8 mouse cellular contexts compared by ENCODE assay signal in the genomic region with DNA sequence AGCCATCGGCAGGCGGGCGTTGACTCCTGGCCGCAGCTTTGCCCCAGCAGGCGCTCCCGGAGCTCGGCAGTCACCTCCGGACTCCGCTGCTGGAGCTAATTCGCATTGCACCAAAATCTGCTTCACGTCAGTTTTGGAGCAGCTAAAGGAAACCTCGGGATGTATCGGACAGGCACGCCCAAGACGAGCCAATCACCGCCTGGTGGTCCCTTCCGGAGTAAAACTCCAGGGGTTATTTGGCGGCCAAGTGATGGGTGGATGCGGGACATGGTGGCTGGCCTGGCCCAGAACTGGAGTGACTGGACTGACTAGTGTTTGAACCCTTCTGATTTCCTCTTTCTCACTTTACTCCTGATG. TPM values are rescaled to one million over a fixed set of nuclear protein-coding genes. Genes with fewer than 3 reads are reported as not detected.
DNase-seq lines count a peak whose midpoint lies in the region; ATAC-seq and TF ChIP-seq lines count a peak whose summit lies in the region.

No protein-coding gene starts in this region.

- peak overlapping the region; percentile 66 for H3K9ac ChIP-seq in liver, adult 2 months (ENCODE audit: low read depth, low read length)
- peak overlapping the region; percentile 67 for H3K9ac ChIP-seq in embryonic facial prominence, embryonic 13.5 days
- peak overlapping the region; percentile 65 for H3K9ac ChIP-seq in hindbrain, embryonic 16.5 days (ENCODE audit: low read depth, low read length)
- peak overlapping the region; percentile 81 for H3K9ac ChIP-seq in neural tube, embryonic 13.5 days

- H3K4me1 ChIP-seq in liver, adult 2 months (ENCODE audit: control insufficient read depth, insufficient read depth, low read length): peaks cover 5% of the 10 kb centered on the region; the same call in 1 of the 2 replicates
- peaks cover 25% of the 10 kb centered on the region for H3K4me1 ChIP-seq in embryonic facial prominence, embryonic 13.5 days
- peaks cover 10% of the 10 kb centered on the region for H3K4me1 ChIP-seq in hindbrain, embryonic 16.5 days (ENCODE audit: control insufficient read depth, insufficient read depth, low read depth, low read length)
- peaks cover 30% of the 10 kb centered on the region for H3K4me1 ChIP-seq in neural tube, embryonic 13.5 days (replicated peaks)

- no peaks in the 10 kb centered on the region for H3K36me3 ChIP-seq in liver, adult 2 months (ENCODE audit: control insufficient read depth, insufficient read depth, low read length)
- H3K36me3 ChIP-seq in embryonic facial prominence, embryonic 13.5 days: no peaks in the 10 kb centered on the region
- no peaks in the 10 kb centered on the region for H3K36me3 ChIP-seq in hindbrain, embryonic 16.5 days (ENCODE audit: control insufficient read depth, insufficient read depth, low read length)
- H3K36me3 ChIP-seq in neural tube, embryonic 13.5 days: no peaks in the 10 kb centered on the region

- H3K4me3 ChIP-seq in liver, adult 2 months (ENCODE audit: insufficient read depth, low read depth, low read length): peak overlapping the region; percentile 55
- peak overlapping the region; percentile 66 for H3K4me3 ChIP-seq in embryonic facial prominence, embryonic 13.5 days
- peak overlapping the region; percentile 56 for H3K4me3 ChIP-seq in hindbrain, embryonic 16.5 days (ENCODE audit: low read length)
- peak overlapping the region; percentile 71 for H3K4me3 ChIP-seq in neural tube, embryonic 13.5 days

- DNase-seq in liver, adult 2 months (ENCODE audit: extremely low read depth, low read depth, low spot score): no peak
- DNase-seq in liver: no peak
- no peak for DNase-seq in adrenal gland, postnatal 25 days
- no peak for DNase-seq in c-Kit-positive CD71-positive TER-119-positive erythroid progenitor cells, embryonic 14.5 days (ENCODE audit: low spot score)

- H3K4me2 ChIP-seq in embryonic facial prominence, embryonic 13.5 days: peak overlapping the region; percentile 89
- H3K4me2 ChIP-seq in hindbrain, embryonic 16.5 days (ENCODE audit: low read length): peak overlapping the region; percentile 79
- H3K4me2 ChIP-seq in neural tube, embryonic 13.5 days: peak overlapping the region; percentile 98

- peak; percentile 28; the same call in 1 of the 2 replicates for ATAC-seq in embryonic facial prominence, embryonic 13.5 days (ENCODE audit: insufficient number of reproducible peaks, insufficient read depth, low FRiP score, low TSS enrichment, low read depth)
- no peak; the same call in none of the 2 replicates for ATAC-seq in hindbrain, embryonic 16.5 days
- peak; percentile 7; the same call in 1 of the 2 replicates for ATAC-seq in neural tube, embryonic 13.5 days (ENCODE audit: low read depth)
- no peak for ATAC-seq in erythroid progenitor cell, adult 5-6 weeks (replicated peaks; ENCODE audit: low FRiP score, poor library complexity, severe bottlenecking)

- no peak for TF ChIP-seq POLR2A in liver, adult 2 months (IDR thresholded peaks at IDR 0.05; ENCODE audit: extremely low read depth, insufficient read depth, low read length)

- H3K27me3 ChIP-seq in liver, adult 2 months (ENCODE audit: control insufficient read depth, insufficient read depth, low read length): no peaks in the 10 kb centered on the region
- peaks cover 34% of the 10 kb centered on the region for H3K27me3 ChIP-seq in embryonic facial prominence, embryonic 13.5 days
- no peaks in the 10 kb centered on the region for H3K27me3 ChIP-seq in hindbrain, embryonic 16.5 days (replicated peaks; ENCODE audit: control insufficient read depth, insufficient read depth, low read length)
- peaks cover 19% of the 10 kb centered on the region for H3K27me3 ChIP-seq in neural tube, embryonic 13.5 days

- no peak for TF ChIP-seq CTCF in liver, adult 2 months (IDR thresholded peaks at IDR 0.05; ENCODE audit: low read depth, low read length)

- 6% methylated on average over 19 of the region's 19 CpGs for WGBS in liver, adult 2 months
- under 1% methylated on average over 19 of the region's 19 CpGs for WGBS in embryonic facial prominence, embryonic 13.5 days
- WGBS in hindbrain, embryonic 16.5 days: under 1% methylated on average over 15 of the region's 19 CpGs
- WGBS in neural tube, embryonic 13.5 days: 1% methylated on average over 19 of the region's 19 CpGs

- H3K27ac ChIP-seq in liver, adult 2 months (replicated peaks; ENCODE audit: insufficient read depth, low read depth, low read length): no peak overlapping the region
- H3K27ac ChIP-seq in embryonic facial prominence, embryonic 13.5 days: peak overlapping the region; percentile 44; the same call in 1 of the 2 replicates
- H3K27ac ChIP-seq in hindbrain, embryonic 16.5 days (ENCODE audit: low read depth, low read length): peak overlapping the region; percentile 74; the same call in 1 of the 2 replicates
- H3K27ac ChIP-seq in neural tube, embryonic 13.5 days (replicated peaks): peak overlapping the region; percentile 78

- H3K79me2 ChIP-seq in liver, adult 2 months (ENCODE audit: control insufficient read depth, insufficient read depth, low read length): no peaks in the 10 kb centered on the region

- H3K9me3 ChIP-seq in embryonic facial prominence, embryonic 13.5 days: peaks cover 7% of the 10 kb centered on the region; the same call in 1 of the 2 replicates
- H3K9me3 ChIP-seq in hindbrain, embryonic 16.5 days (ENCODE audit: control insufficient read depth, low read length): peaks cover 5% of the 10 kb centered on the region; the same call in 1 of the 2 replicates
- H3K9me3 ChIP-seq in neural tube, embryonic 13.5 days: 0 out of 2 replicates have a peak, but pooled peaks cover 4% of the 10 kb centered on the region

RNA-seq across cellular contexts. Expression of a gene that starts 0.7 kb away (rescaled TPM):
- total RNA-seq in liver, adult 2 months (2014; rRNA removed): 46.3 and 47.7 TPM in 2 replicates
- 17.0 and 21.2 TPM in 2 replicates for polyA plus RNA-seq in liver, adult 2 months (2012; rRNA removed)
- polyA plus RNA-seq in embryonic facial prominence, embryonic 13.5 days (2015; fragmentation: Nextera tagmentation; extraction: Ambion mirVana): 5.2 and 8.3 TPM in 2 replicates
- polyA plus RNA-seq in hindbrain, embryonic 16.5 days (2015; fragmentation: Nextera tagmentation; extraction: Ambion mirVana): 7.4 and 8.0 TPM in 2 replicates
- 4.0 and 4.6 TPM in 2 replicates for polyA plus RNA-seq in neural tube, embryonic 13.5 days (2015; fragmentation: Nextera tagmentation; extraction: Ambion mirVana)
- 3.2 and 7.5 TPM in 2 replicates for total RNA-seq in erythroid progenitor cell, adult 5-6 weeks (2015; ENCODE audit: low replicate concordance)
- total RNA-seq in erythroid progenitor cell, adult 5-6 weeks (2017; ENCODE audit: low replicate concordance): 1.7 and 2.2 TPM in 2 replicates
- total RNA-seq in adrenal gland, postnatal 25 days (2021): 4.9 and 7.4 TPM in 2 replicates

Comparison
In these comparisons a context has a peak if more than half of its experiments do, and no peak if none do; other contexts are left out.
1. ATAC-seq: peak in embryonic facial prominence, embryonic 13.5 days (single experiment) and neural tube, embryonic 13.5 days (single experiment); none in hindbrain, embryonic 16.5 days (single experiment) and erythroid progenitor cell, adult 5-6 weeks (single experiment).
2. Peak in every context shown above with its lines, with median percentiles within 50 percentile points of each other: H3K4me3 ChIP-seq, H3K9ac ChIP-seq and H3K4me2 ChIP-seq.